Mouse (Mus musculus) lung, embryonic 14.5 days (tissue): ENCODE measurements at regions not wholly inside any gene's neighbourhood (a gene's known extent, or its start where the extent isn't known, plus 50 kb on each side); places are given as distances from the start of the nearest gene placed in this dataset.

Experiments
- ATAC-seq: fragments of 200-750 bp; cut with Nextera tagmentation; 2 replicates; pipeline ENCODE4 v1.8.0; 2017; ENCODE audit warnings: mild to moderate bottlenecking, moderate TSS enrichment, moderate library complexity; ENCODE audit not compliant: insufficient read depth
- DNase-seq: peaks from one replicate; pipeline ENCODE4 v3.0.0-alpha.2; 2015
- H3K27ac ChIP-seq: fragments of 300-500 bp; sonication (generic); 2 replicates; pipeline ENCODE4 v1.5.1; 2014; ENCODE audit warnings: low read depth, mild to moderate bottlenecking, moderate library complexity
- H3K27me3 ChIP-seq: fragments of 300-500 bp; sonication (generic); 2 replicates; pipeline ENCODE4 v1.6.1; 2014; ENCODE audit warnings: low read length, control low read depth; ENCODE audit not compliant: insufficient read depth
- H3K36me3 ChIP-seq: fragments of 300-500 bp; sonication (generic); 2 replicates; pipeline ENCODE4 v1.6.1; 2014; ENCODE audit warnings: control low read depth; ENCODE audit not compliant: insufficient read depth
- H3K4me1 ChIP-seq: fragments of 300-500 bp; sonication (generic); 2 replicates; pipeline ENCODE4 v1.6.1; 2014; ENCODE audit warnings: antibody characterized with exemption, control low read depth; ENCODE audit not compliant: insufficient read depth
- H3K4me2 ChIP-seq: fragments of 300-500 bp; sonication (generic); 2 replicates; pipeline ENCODE4 v1.6.1; 2014; ENCODE audit warnings: mild to moderate bottlenecking
- H3K4me3 ChIP-seq: fragments of 300-500 bp; sonication (generic); 2 replicates; pipeline ENCODE4 v1.5.1; 2014; ENCODE audit warnings: low read depth, low read length
- H3K9ac ChIP-seq: fragments of 300-500 bp; sonication (generic); 2 replicates; pipeline ENCODE4 v1.6.1; 2014
- H3K9me3 ChIP-seq: fragments of 300-500 bp; sonication (generic); 2 replicates; pipeline ENCODE4 v1.6.1; 2016; ENCODE audit warnings: low read depth, low read length, control low read depth
- CTCF ChIP-seq: IDR thresholded peaks from 2 replicates; pipeline ENCODE4 v1.5.1; 2016; ENCODE audit warnings: antibody characterized with exemption, low read depth
- WGBS: fragments of 180-500 bp; shearing (Covaris S2); extraction: QIAGEN DNeasy Blood & Tissue Kit; methylation state at CpG from one replicate; pipeline ENCODE4 v1.1.7; 2014; 5-methylcytosine and 5-hydroxymethylcytosine counted together

DNA sequence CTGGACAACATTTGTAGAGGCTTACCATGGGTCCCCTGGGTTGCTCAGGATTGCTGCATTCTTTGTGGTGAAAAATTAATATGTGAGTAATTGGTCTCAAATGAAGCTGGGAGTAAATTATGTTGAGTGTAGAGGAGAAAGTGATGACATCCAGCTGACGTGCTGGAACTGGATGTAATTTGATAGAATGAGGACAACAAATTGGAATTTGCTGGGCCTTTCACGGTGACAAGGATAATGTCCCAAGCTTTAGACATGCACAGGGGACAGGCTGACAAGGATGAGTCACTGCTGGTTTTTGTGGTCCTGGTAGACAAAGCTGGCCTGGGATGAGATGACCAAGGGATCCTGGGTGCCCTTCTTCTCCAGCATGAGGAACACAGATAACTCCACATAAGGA lies 357.9 kb upstream of the Mki67 start:
- no peak overlapping the region for H3K27ac ChIP-seq
- no peak overlapping the region for H3K4me2 ChIP-seq
- 49% methylated on average over 2 of the region's 2 CpGs for WGBS
- H3K4me1 ChIP-seq, result no peaks in the 10 kb centered on the region
- ATAC-seq, result no peak
- H3K36me3 ChIP-seq, result no peaks in the 10 kb centered on the region
- H3K27me3 ChIP-seq, result no peaks in the 10 kb centered on the region
- TF ChIP-seq CTCF, result no peak
- H3K9ac ChIP-seq, result no peak overlapping the region
- peak; percentile 44 for DNase-seq
- H3K9me3 ChIP-seq, result no peaks in the 10 kb centered on the region
- H3K4me3 ChIP-seq, result no peak overlapping the region

DNA sequence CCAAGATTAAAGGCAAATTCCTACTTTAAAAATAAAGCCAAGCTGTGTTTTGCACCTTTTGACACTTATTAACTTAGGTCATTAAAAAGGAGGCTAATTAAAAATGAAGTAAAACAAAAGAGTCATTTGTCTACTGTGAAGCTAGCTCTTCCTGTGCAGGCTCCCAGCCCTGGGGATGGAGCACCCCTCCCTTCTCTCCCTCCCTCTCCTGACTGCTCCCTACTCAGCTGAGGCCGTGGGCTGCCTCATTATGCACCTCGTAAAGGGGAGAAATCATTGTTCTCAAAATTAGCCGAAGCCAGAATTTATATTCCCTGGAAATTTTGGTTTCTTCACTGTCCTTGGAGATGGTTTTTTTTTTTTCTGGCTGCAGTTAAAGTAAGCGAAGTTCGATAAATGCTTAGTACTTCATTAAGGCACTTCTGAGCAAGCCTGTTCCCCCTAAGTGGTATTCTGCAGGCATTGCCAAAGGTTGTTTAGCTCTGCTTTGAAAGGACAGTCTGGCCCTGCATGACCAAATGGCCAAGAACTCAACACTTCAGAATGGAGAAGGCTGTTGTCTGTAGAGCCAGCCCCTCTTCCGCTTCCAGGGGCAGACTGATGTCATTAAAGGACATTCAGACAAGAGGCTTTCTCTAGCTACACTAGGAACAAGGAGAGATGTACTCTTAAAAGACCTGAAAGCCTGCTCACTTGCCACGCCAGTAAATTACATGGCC lies 365.5 kb upstream of the Mki67 start:
- Histone ChIP-seq H3K4me2 (no peak overlapping the region), H3K9ac (no peak overlapping the region), H3K9me3 (no peaks in the 10 kb centered on the region), H3K4me1 (no peaks in the 10 kb centered on the region), H3K27ac (no peak overlapping the region), H3K27me3 (no peaks in the 10 kb centered on the region), H3K4me3 (no peak overlapping the region), H3K36me3 (no peaks in the 10 kb centered on the region)
- no peak for TF ChIP-seq CTCF
- DNase-seq (no peak), ATAC-seq (no peak)
- WGBS, result 50% methylated on average over 7 of the region's 7 CpGs

GRCm38 (mm10) chr7:136082253-136082867 lies 366.2 kb upstream of the Mki67 start:
- DNase-seq (no peak), ATAC-seq (no peak)
- Histone ChIP-seq H3K4me3 (no peak overlapping the region), H3K27ac (no peak overlapping the region), H3K36me3 (no peaks in the 10 kb centered on the region), H3K4me2 (no peak overlapping the region), H3K9ac (no peak overlapping the region), H3K27me3 (no peaks in the 10 kb centered on the region), H3K4me1 (no peaks in the 10 kb centered on the region), H3K9me3 (no peaks in the 10 kb centered on the region)
- 83% methylated on average over 4 of the region's 4 CpGs for WGBS
- TF ChIP-seq CTCF, result no peak

DNA sequence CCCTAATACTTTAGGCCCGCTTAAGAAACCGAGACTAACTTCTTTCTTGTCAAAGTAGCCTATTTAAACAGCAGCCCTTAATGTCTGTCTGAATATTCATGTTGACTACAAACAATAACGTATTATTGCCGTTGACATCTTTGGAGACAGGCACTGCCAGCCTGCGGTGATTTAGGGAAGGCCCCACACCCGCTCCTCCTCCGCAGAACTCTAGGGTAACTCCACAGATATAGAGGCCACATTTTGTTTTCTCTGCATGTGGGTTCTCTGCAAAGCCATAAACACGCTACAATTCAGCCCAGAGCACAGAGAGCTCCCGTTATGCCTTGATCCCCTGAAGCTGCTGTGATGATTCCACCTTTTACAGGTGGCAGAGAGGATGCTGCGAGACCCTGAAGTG lies 366.8 kb upstream of the Mki67 start:
- WGBS, result 84% methylated on average over 10 of the region's 10 CpGs
- ATAC-seq, result no peak
- H3K4me1 ChIP-seq, result no peaks in the 10 kb centered on the region

GRCm38 (mm10) chr7:136083571-136084342 lies 367.6 kb upstream of the Mki67 start:
- Histone ChIP-seq H3K9ac (no peak overlapping the region), H3K36me3 (no peaks in the 10 kb centered on the region), H3K27me3 (no peaks in the 10 kb centered on the region), H3K27ac (no peak overlapping the region), H3K4me3 (no peak overlapping the region), H3K4me2 (no peak overlapping the region), H3K4me1 (no peaks in the 10 kb centered on the region), H3K9me3 (no peaks in the 10 kb centered on the region)
- ATAC-seq, result no peak; the same call in 1 of the 2 replicates
- DNase-seq, result peak; percentile 36
- 31% methylated on average over 14 of the region's 14 CpGs for WGBS
- no peak for TF ChIP-seq CTCF

More for the DNA sequence above, 366.8 kb upstream of the Mki67 start:
- Histone ChIP-seq H3K36me3 (no peaks in the 10 kb centered on the region), H3K4me2 (no peak overlapping the region), H3K27ac (no peak overlapping the region), H3K9ac (no peak overlapping the region), H3K4me3 (no peak overlapping the region), H3K27me3 (no peaks in the 10 kb centered on the region), H3K9me3 (no peaks in the 10 kb centered on the region)
- DNase-seq, result no peak
- no peak for TF ChIP-seq CTCF

GRCm38 (mm10) chr7:136088785-136089184 lies 372.6 kb upstream of the Mki67 start:
- H3K36me3 ChIP-seq, result no peaks in the 10 kb centered on the region
- H3K27me3 ChIP-seq, result no peaks in the 10 kb centered on the region
- H3K9ac ChIP-seq, result no peak overlapping the region
- H3K4me1 ChIP-seq, result no peaks in the 10 kb centered on the region
- TF ChIP-seq CTCF, result no peak
- no peak overlapping the region for H3K27ac ChIP-seq
- DNase-seq (no peak), ATAC-seq (no peak)
- WGBS, result 65% methylated on average over 6 of the region's 6 CpGs
- no peaks in the 10 kb centered on the region for H3K9me3 ChIP-seq
- H3K4me2 ChIP-seq, result no peak overlapping the region
- H3K4me3 ChIP-seq, result no peak overlapping the region
